Comparison of ENCODE assay signal across 31 mouse cellular contexts in the genomic region with DNA sequence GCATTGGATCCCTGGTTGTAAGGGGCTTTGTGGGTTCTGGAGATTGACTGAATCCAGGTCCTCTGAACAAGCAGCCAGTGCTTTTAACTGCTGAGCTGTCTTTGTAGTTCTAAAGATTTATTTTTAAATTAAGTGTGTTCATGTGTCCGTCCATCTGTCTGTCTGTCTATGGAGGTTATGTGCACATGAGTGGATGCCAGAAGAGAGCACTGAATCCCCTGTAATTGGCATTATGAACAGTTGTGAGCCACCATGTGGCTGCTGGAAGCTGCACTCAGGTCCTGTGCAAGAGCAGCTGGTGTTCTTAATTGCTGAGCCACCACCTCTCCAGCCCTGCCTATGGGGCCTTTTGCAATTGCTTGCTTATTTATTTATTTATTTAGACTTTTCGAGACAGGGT. TPM values are rescaled to one million over a fixed set of nuclear protein-coding genes. Genes with fewer than 3 reads are reported as not detected.
A peak's percentile ranks its signal among the peaks of the same experiment; 100 is the strongest.
DNase-seq lines count a peak whose midpoint lies in the region; ATAC-seq and TF ChIP-seq lines count a peak whose summit lies in the region.
"Had no signal": no experiment of that assay in that cellular context is flagged by ENCODE, and none has a peak within 500 bp of the region (broad histone marks: within the 10 kb centered on the region; RNA-seq: fewer than 3 reads in every experiment).

No protein-coding gene starts in this region.

- no peak overlapping the region for H3K4me3 ChIP-seq in embryonic facial prominence, embryonic 14.5 days (ENCODE audit: low read depth, low read length)
- no peak overlapping the region for H3K4me3 ChIP-seq in embryonic facial prominence, embryonic 10.5 days
- no peak overlapping the region for H3K4me3 ChIP-seq in heart, embryonic 12.5 days
- H3K4me3 ChIP-seq: embryonic facial prominence, embryonic 12.5 days; erythroblast, embryonic 14.5 days; forebrain, embryonic 12.5 days; gastrocnemius, adult 2 months; heart, embryonic 13.5 days; hindbrain, embryonic 12.5 days; hindbrain, embryonic 15.5 days; intestine, embryonic 15.5 days had no signal

- no peaks in the 10 kb centered on the region for H3K27me3 ChIP-seq in embryonic facial prominence, embryonic 14.5 days (replicated peaks; ENCODE audit: control insufficient read depth, insufficient read depth, low read length)
- H3K27me3 ChIP-seq in embryonic facial prominence, embryonic 10.5 days (replicated peaks; ENCODE audit: low read depth, poor library complexity, severe bottlenecking): no peaks in the 10 kb centered on the region
- H3K27me3 ChIP-seq in heart, embryonic 12.5 days (replicated peaks): no peaks in the 10 kb centered on the region
- H3K27me3 ChIP-seq: embryonic facial prominence, embryonic 12.5 days; forebrain, embryonic 12.5 days; heart, embryonic 13.5 days; hindbrain, embryonic 12.5 days; hindbrain, embryonic 15.5 days; intestine, embryonic 15.5 days had no signal

- no peak overlapping the region for H3K9ac ChIP-seq in embryonic facial prominence, embryonic 14.5 days (ENCODE audit: low read depth, low read length)
- no peak overlapping the region for H3K9ac ChIP-seq in heart, embryonic 12.5 days
- H3K9ac ChIP-seq: embryonic facial prominence, embryonic 12.5 days; forebrain, embryonic 12.5 days; forebrain, postnatal 0 days; heart, embryonic 13.5 days; hindbrain, embryonic 12.5 days; hindbrain, embryonic 15.5 days; intestine, embryonic 15.5 days had no signal

- no peak overlapping the region for H3K4me2 ChIP-seq in embryonic facial prominence, embryonic 14.5 days (ENCODE audit: low read depth, low read length)
- no peak overlapping the region for H3K4me2 ChIP-seq in heart, embryonic 12.5 days
- H3K4me2 ChIP-seq: embryonic facial prominence, embryonic 12.5 days; forebrain, embryonic 12.5 days; heart, embryonic 13.5 days; hindbrain, embryonic 12.5 days; hindbrain, embryonic 15.5 days; intestine, embryonic 15.5 days had no signal

- no peak for ATAC-seq in embryonic facial prominence, embryonic 14.5 days (ENCODE audit: low read depth)
- no peak for ATAC-seq in heart, embryonic 12.5 days (ENCODE audit: insufficient number of reproducible peaks, low FRiP score)
- no peak for ATAC-seq in CD4-positive, CD25-positive, alpha-beta regulatory T cell, adult 4 months
- ATAC-seq: activated CD4-positive, CD25-positive, alpha-beta regulatory T cell, adult 4 months; forebrain, postnatal 0 days had no signal

- TF ChIP-seq POLR2A in brain, embryonic 14.5 days (IDR thresholded peaks at IDR 0.05; ENCODE audit: borderline replicate concordance, extremely low read depth, insufficient read depth, insufficient read length, poor library complexity, severe bottlenecking): no peak

- no peaks in the 10 kb centered on the region for H3K4me1 ChIP-seq in embryonic facial prominence, embryonic 14.5 days (ENCODE audit: control insufficient read depth, insufficient read depth, low read length)
- H3K4me1 ChIP-seq in embryonic facial prominence, embryonic 10.5 days: no peaks in the 10 kb centered on the region
- no peaks in the 10 kb centered on the region for H3K4me1 ChIP-seq in heart, embryonic 12.5 days (replicated peaks)
- H3K4me1 ChIP-seq: embryonic facial prominence, embryonic 12.5 days; forebrain, embryonic 12.5 days; heart, embryonic 13.5 days; hindbrain, embryonic 12.5 days; hindbrain, embryonic 15.5 days; intestine, embryonic 15.5 days had no signal

- H3K36me3 ChIP-seq in embryonic facial prominence, embryonic 14.5 days (ENCODE audit: control insufficient read depth, insufficient read depth, low read length): no peaks in the 10 kb centered on the region
- H3K36me3 ChIP-seq in embryonic facial prominence, embryonic 10.5 days (replicated peaks): no peaks in the 10 kb centered on the region
- no peaks in the 10 kb centered on the region for H3K36me3 ChIP-seq in heart, embryonic 12.5 days
- H3K36me3 ChIP-seq: embryonic facial prominence, embryonic 12.5 days; forebrain, embryonic 12.5 days; heart, embryonic 13.5 days; hindbrain, embryonic 12.5 days; hindbrain, embryonic 15.5 days; intestine, embryonic 15.5 days had no signal

- no peak for TF ChIP-seq CTCF in brain, embryonic 14.5 days (IDR thresholded peaks at IDR 0.05; ENCODE audit: borderline replicate concordance, extremely low read depth, insufficient read depth, insufficient read length)

- WGBS in embryonic facial prominence, embryonic 14.5 days: 70% methylated on average over 2 of the region's 2 CpGs
- 80% methylated on average over 2 of the region's 2 CpGs for WGBS in embryonic facial prominence, embryonic 10.5 days
- 85% methylated on average over 2 of the region's 2 CpGs for whole genome bisulfite sequencing in heart, embryonic 12.5 days

- no peaks in the 10 kb centered on the region for H3K9me3 ChIP-seq in embryonic facial prominence, embryonic 14.5 days (ENCODE audit: control insufficient read depth, low read length)
- H3K9me3 ChIP-seq in embryonic facial prominence, embryonic 10.5 days: no peaks in the 10 kb centered on the region
- no peaks in the 10 kb centered on the region for H3K9me3 ChIP-seq in heart, embryonic 12.5 days (replicated peaks)
- H3K9me3 ChIP-seq: embryonic facial prominence, embryonic 12.5 days; forebrain, embryonic 12.5 days; heart, embryonic 13.5 days; hindbrain, embryonic 12.5 days; hindbrain, embryonic 15.5 days; intestine, embryonic 15.5 days had no signal

- intact Hi-C loops in left cerebral cortex, postnatal 4 days (cut with DNase I): no loop called here

- H3K27ac ChIP-seq in embryonic facial prominence, embryonic 14.5 days (replicated peaks; ENCODE audit: low read depth, low read length): no peak overlapping the region
- H3K27ac ChIP-seq in embryonic facial prominence, embryonic 10.5 days (replicated peaks): no peak overlapping the region
- no peak overlapping the region for H3K27ac ChIP-seq in heart, embryonic 12.5 days (ENCODE audit: poor library complexity, severe bottlenecking)
- H3K27ac ChIP-seq: embryonic facial prominence, embryonic 12.5 days; forebrain, embryonic 12.5 days; gastrocnemius, adult 2 months; heart, embryonic 13.5 days; hindbrain, embryonic 12.5 days; hindbrain, embryonic 15.5 days; intestine, embryonic 15.5 days had no signal

- peak; percentile 6 for DNase-seq in embryonic facial prominence, embryonic 14.5 days (ENCODE audit: low spot score)
- DNase-seq in embryonic facial prominence, embryonic 10.5 days (ENCODE audit: low spot score): no peak
- DNase-seq in left cerebral cortex, postnatal 4 days: peak; percentile 46
- DNase-seq in left cerebral cortex, adult 18-20 months (ENCODE audit: low spot score in 2 of 2): no peak
- DNase-seq in brain, embryonic 14.5 days (ENCODE audit: low read depth): peak; percentile 58
- peak; percentile 83 for DNase-seq in retina, postnatal 1 day
- DNase-seq: adrenal gland, adult 8-10 months; adrenal gland, postnatal 25 days; cerebellum, adult 11-12 months; cerebellum, adult 8-10 months; forebrain, postnatal 0 days; gastrocnemius, adult 2 months; gastrocnemius, postnatal 14 days; heart, adult 18-20 months; heart, postnatal 14 days; heart, postnatal 4 days; kidney, adult 11 months had no signal

RNA-seq across cellular contexts. Expression of gene Syce3, which starts 12.2 kb away (rescaled TPM):
- not detected in 2 replicates for polyA plus RNA-seq in embryonic facial prominence, embryonic 14.5 days (2014; fragmentation: Nextera tagmentation; extraction: Ambion mirVana)
- polyA plus RNA-seq in embryonic facial prominence, embryonic 10.5 days (2016; fragmentation: Nextera tagmentation; extraction: Ambion mirVana): not detected in 2 replicates
- not detected for total RNA-seq in left cerebral cortex, postnatal 4 days (2021)
- total RNA-seq in left cerebral cortex, adult 18-20 months (2021): not detected
- not detected in 2 replicates for polyA plus RNA-seq in brain, embryonic 14.5 days (2012; rRNA removed)
- not detected in 2 replicates for polyA plus RNA-seq in heart, embryonic 12.5 days (2016; fragmentation: Nextera tagmentation; extraction: Ambion mirVana)
- polyA plus RNA-seq in CD4-positive, CD25-positive, alpha-beta regulatory T cell, adult 4 months (2017; shearing (Covaris generic)): not detected
- total RNA-seq: adrenal gland, adult 8-10 months; adrenal gland, postnatal 25 days; forebrain, postnatal 0 days; gastrocnemius, adult 2 months; gastrocnemius, postnatal 14 days; heart, adult 18-20 months; heart, postnatal 14 days; heart, postnatal 4 days had no signal
- polyA plus RNA-seq: activated CD4-positive, CD25-positive, alpha-beta regulatory T cell, adult 4 months; C2C12; embryonic facial prominence, embryonic 12.5 days; erythroblast, embryonic 14.5 days; forebrain, embryonic 12.5 days; forebrain, postnatal 0 days; gonadal fat pad, adult 2 months; heart, embryonic 13.5 days; heart, embryonic 16.5 days; hindbrain, embryonic 12.5 days; hindbrain, embryonic 15.5 days; intestine, embryonic 15.5 days had no signal

RNA-seq across cellular contexts. Expression of gene Klhdc7b, which starts 13.4 kb away (rescaled TPM):
- polyA plus RNA-seq in embryonic facial prominence, embryonic 14.5 days (2014; fragmentation: Nextera tagmentation; extraction: Ambion mirVana): not detected in 2 replicates
- not detected in 2 replicates for polyA plus RNA-seq in embryonic facial prominence, embryonic 10.5 days (2016; fragmentation: Nextera tagmentation; extraction: Ambion mirVana)
- not detected for total RNA-seq in left cerebral cortex, postnatal 4 days (2021)
- total RNA-seq in left cerebral cortex, adult 18-20 months (2021): 1 to 10 TPM in 1 of 2 experiments, under 1 TPM in 1; 0.82 to 1.0 TPM
- polyA plus RNA-seq in brain, embryonic 14.5 days (2012; rRNA removed): 0.01 TPM in 1 of 2 replicates, not detected in the other
- polyA plus RNA-seq in heart, embryonic 12.5 days (2016; fragmentation: Nextera tagmentation; extraction: Ambion mirVana): 0.09 TPM in 1 of 2 replicates, not detected in the other
- not detected for polyA plus RNA-seq in CD4-positive, CD25-positive, alpha-beta regulatory T cell, adult 4 months (2017; shearing (Covaris generic))
- total RNA-seq: adrenal gland, postnatal 25 days; gastrocnemius, adult 2 months; gastrocnemius, postnatal 14 days; heart, adult 18-20 months; heart, postnatal 14 days; heart, postnatal 4 days had no signal
- polyA plus RNA-seq: C2C12; embryonic facial prominence, embryonic 12.5 days; erythroblast, embryonic 14.5 days; forebrain, embryonic 12.5 days; heart, embryonic 13.5 days; heart, embryonic 16.5 days; hindbrain, embryonic 12.5 days; hindbrain, embryonic 15.5 days; intestine, embryonic 15.5 days had no signal

RNA-seq across cellular contexts. Expression of gene Odf3b, which starts 19.1 kb away (rescaled TPM):
- polyA plus RNA-seq in embryonic facial prominence, embryonic 14.5 days (2014; fragmentation: Nextera tagmentation; extraction: Ambion mirVana): 1.3 and 1.7 TPM in 2 replicates
- 0.40 and 0.57 TPM in 2 replicates for polyA plus RNA-seq in embryonic facial prominence, embryonic 10.5 days (2016; fragmentation: Nextera tagmentation; extraction: Ambion mirVana)
- 1 to 10 TPM; 1.8 to 1.9 TPM for total RNA-seq in left cerebral cortex, postnatal 4 days (2021)
- total RNA-seq in left cerebral cortex, adult 18-20 months (2021): 1 to 10 TPM; 2.0 to 2.1 TPM
- 2.4 and 3.2 TPM in 2 replicates for polyA plus RNA-seq in brain, embryonic 14.5 days (2012; rRNA removed)
- polyA plus RNA-seq in heart, embryonic 12.5 days (2016; fragmentation: Nextera tagmentation; extraction: Ambion mirVana): 0.27 and 0.44 TPM in 2 replicates
- 1 to 10 TPM in 1 of 2 experiments, not detected in 1; 2.5 TPM for polyA plus RNA-seq in CD4-positive, CD25-positive, alpha-beta regulatory T cell, adult 4 months (2017; shearing (Covaris generic))
- total RNA-seq: ES-E14 had no signal
- polyA plus RNA-seq: C2C12 had no signal

RNA-seq across cellular contexts. Expression of gene Tymp, which starts 21.3 kb away (rescaled TPM):
- 1.6 TPM in 2 replicates for polyA plus RNA-seq in embryonic facial prominence, embryonic 14.5 days (2014; fragmentation: Nextera tagmentation; extraction: Ambion mirVana)
- polyA plus RNA-seq in embryonic facial prominence, embryonic 10.5 days (2016; fragmentation: Nextera tagmentation; extraction: Ambion mirVana): 0.98 and 1.5 TPM in 2 replicates
- total RNA-seq in left cerebral cortex, postnatal 4 days (2021): under 1 TPM; 0.62 to 0.81 TPM
- 1 to 10 TPM; 1.5 TPM for total RNA-seq in left cerebral cortex, adult 18-20 months (2021)
- polyA plus RNA-seq in brain, embryonic 14.5 days (2012; rRNA removed): 3.8 and 4.6 TPM in 2 replicates
- 1.3 and 1.6 TPM in 2 replicates for polyA plus RNA-seq in heart, embryonic 12.5 days (2016; fragmentation: Nextera tagmentation; extraction: Ambion mirVana)
- polyA plus RNA-seq in CD4-positive, CD25-positive, alpha-beta regulatory T cell, adult 4 months (2017; shearing (Covaris generic)): not detected

RNA-seq across cellular contexts. Expression of gene Sco2, which starts 24.5 kb away (rescaled TPM):
- 6.0 and 6.3 TPM in 2 replicates for polyA plus RNA-seq in embryonic facial prominence, embryonic 14.5 days (2014; fragmentation: Nextera tagmentation; extraction: Ambion mirVana)
- 5.3 and 8.5 TPM in 2 replicates for polyA plus RNA-seq in embryonic facial prominence, embryonic 10.5 days (2016; fragmentation: Nextera tagmentation; extraction: Ambion mirVana)
- 10 to 100 TPM; 25.0 to 28.7 TPM for total RNA-seq in left cerebral cortex, postnatal 4 days (2021)
- total RNA-seq in left cerebral cortex, adult 18-20 months (2021): 10 to 100 TPM; 27.7 to 28.6 TPM
- 30.7 and 37.2 TPM in 2 replicates for polyA plus RNA-seq in brain, embryonic 14.5 days (2012; rRNA removed)
- 5.6 TPM in 2 replicates for polyA plus RNA-seq in heart, embryonic 12.5 days (2016; fragmentation: Nextera tagmentation; extraction: Ambion mirVana)
- 1 to 10 TPM; 1.6 to 3.0 TPM for polyA plus RNA-seq in CD4-positive, CD25-positive, alpha-beta regulatory T cell, adult 4 months (2017; shearing (Covaris generic))

Comparison
In these comparisons a context has a peak if more than half of its experiments do, and no peak if none do; other contexts are left out.
1. DNase-seq: peak in embryonic facial prominence, embryonic 14.5 days (single experiment), left cerebral cortex, postnatal 4 days (single experiment), brain, embryonic 14.5 days (single experiment) and retina, postnatal 1 day (single experiment); none in embryonic facial prominence, embryonic 10.5 days (single experiment) and left cerebral cortex, adult 18-20 months (0 of 2).